Comparison of ENCODE assay signal across 21 mouse cellular contexts in the genomic region with DNA sequence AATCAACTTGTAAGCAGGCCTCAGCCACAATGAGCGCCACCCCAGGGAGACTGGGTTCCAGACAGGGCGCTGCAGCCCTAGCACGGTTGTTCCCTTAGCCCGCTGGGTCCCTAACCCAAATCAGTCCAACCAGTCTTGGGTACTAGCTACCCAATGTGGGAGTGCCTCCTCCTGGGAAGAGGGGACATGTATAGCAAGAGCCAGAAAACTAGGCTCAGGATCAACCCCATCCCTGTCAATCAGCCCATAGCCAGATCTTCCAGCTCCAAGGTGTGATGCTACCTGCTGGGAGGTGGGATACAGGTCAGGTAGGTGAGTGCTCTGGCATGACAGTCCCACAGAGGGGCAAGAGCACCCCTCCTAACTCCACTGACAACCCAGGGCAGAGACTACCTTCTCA. TPM values are rescaled to one million over a fixed set of nuclear protein-coding genes. Genes with fewer than 3 reads are reported as not detected.
A peak's percentile ranks its signal among the peaks of the same experiment; 100 is the strongest.
DNase-seq lines count a peak whose midpoint lies in the region; ATAC-seq lines count a peak whose summit lies in the region.
"Had no signal": no experiment of that assay in that cellular context is flagged by ENCODE, and none has a peak within 500 bp of the region (broad histone marks: within the 10 kb centered on the region; RNA-seq: fewer than 3 reads in every experiment).

No protein-coding gene starts in this region.

- no peaks in the 10 kb centered on the region for H3K9me3 ChIP-seq in hindbrain, embryonic 14.5 days (ENCODE audit: control insufficient read depth, low read length)
- no peaks in the 10 kb centered on the region for H3K9me3 ChIP-seq in hindbrain, embryonic 12.5 days (replicated peaks)
- H3K9me3 ChIP-seq in midbrain, embryonic 13.5 days, result no peaks in the 10 kb centered on the region
- H3K9me3 ChIP-seq in midbrain, embryonic 15.5 days, result no peaks in the 10 kb centered on the region
- no peaks in the 10 kb centered on the region for H3K9me3 ChIP-seq in embryonic facial prominence, embryonic 13.5 days
- H3K9me3 ChIP-seq: forebrain, embryonic 15.5 days; heart, embryonic 10.5 days; hindbrain, embryonic 15.5 days; liver, embryonic 15.5 days; lung, embryonic 15.5 days had no signal

- no peak for ATAC-seq in hindbrain, embryonic 14.5 days (ENCODE audit: low FRiP score)
- ATAC-seq in hindbrain, embryonic 12.5 days (ENCODE audit: low FRiP score), result no peak
- no peak for ATAC-seq in midbrain, embryonic 13.5 days
- no peak for ATAC-seq in midbrain, embryonic 15.5 days (replicated peaks)
- no peak for ATAC-seq in embryonic facial prominence, embryonic 13.5 days (ENCODE audit: insufficient number of reproducible peaks, insufficient read depth, low FRiP score, low TSS enrichment, low read depth)
- ATAC-seq: forebrain, embryonic 15.5 days had no signal

- H3K36me3 ChIP-seq in hindbrain, embryonic 14.5 days (replicated peaks; ENCODE audit: control insufficient read depth, insufficient read depth), result peaks cover 73% of the 10 kb centered on the region
- peaks cover 68% of the 10 kb centered on the region for H3K36me3 ChIP-seq in hindbrain, embryonic 12.5 days
- H3K36me3 ChIP-seq in midbrain, embryonic 13.5 days, result peaks cover 72% of the 10 kb centered on the region
- H3K36me3 ChIP-seq in midbrain, embryonic 15.5 days (replicated peaks), result peaks cover 31% of the 10 kb centered on the region
- peaks cover 74% of the 10 kb centered on the region for H3K36me3 ChIP-seq in embryonic facial prominence, embryonic 13.5 days

- no peaks in the 10 kb centered on the region for H3K27me3 ChIP-seq in hindbrain, embryonic 14.5 days (ENCODE audit: control insufficient read depth, insufficient read depth, low read length)
- no peaks in the 10 kb centered on the region for H3K27me3 ChIP-seq in hindbrain, embryonic 12.5 days
- no peaks in the 10 kb centered on the region for H3K27me3 ChIP-seq in midbrain, embryonic 13.5 days
- no peaks in the 10 kb centered on the region for H3K27me3 ChIP-seq in midbrain, embryonic 15.5 days (replicated peaks)
- H3K27me3 ChIP-seq in embryonic facial prominence, embryonic 13.5 days, result no peaks in the 10 kb centered on the region
- H3K27me3 ChIP-seq: forebrain, embryonic 15.5 days; hindbrain, embryonic 15.5 days; liver, embryonic 15.5 days; lung, embryonic 15.5 days had no signal

- 0 out of 2 replicates have a peak overlapping the region, but pooled peaks have one; percentile 8 for H3K9ac ChIP-seq in hindbrain, embryonic 14.5 days
- H3K9ac ChIP-seq in hindbrain, embryonic 12.5 days, result no peak overlapping the region
- peak overlapping the region; percentile 16; the same call in 1 of the 2 replicates for H3K9ac ChIP-seq in midbrain, embryonic 13.5 days (replicated peaks)
- H3K9ac ChIP-seq in midbrain, embryonic 15.5 days, result no peak overlapping the region
- peak overlapping the region; percentile 44; the same call in 1 of the 2 replicates for H3K9ac ChIP-seq in embryonic facial prominence, embryonic 13.5 days
- H3K9ac ChIP-seq: forebrain, embryonic 15.5 days; hindbrain, embryonic 15.5 days; liver, embryonic 15.5 days; lung, embryonic 15.5 days had no signal

- peaks cover 23% of the 10 kb centered on the region for H3K4me1 ChIP-seq in hindbrain, embryonic 14.5 days (replicated peaks; ENCODE audit: control insufficient read depth, insufficient read depth, low read length)
- H3K4me1 ChIP-seq in hindbrain, embryonic 12.5 days, result peaks cover 36% of the 10 kb centered on the region
- H3K4me1 ChIP-seq in midbrain, embryonic 13.5 days (replicated peaks), result peaks cover 50% of the 10 kb centered on the region
- H3K4me1 ChIP-seq in midbrain, embryonic 15.5 days, result peaks cover 33% of the 10 kb centered on the region
- H3K4me1 ChIP-seq in embryonic facial prominence, embryonic 13.5 days, result peaks cover 42% of the 10 kb centered on the region

- DNase-seq in cerebellum, adult 8-10 months, result peak; percentile 25
- no peak for DNase-seq in cerebellum, postnatal 36 days
- no peak for DNase-seq in hindbrain, embryonic 14.5 days (ENCODE audit: low spot score)
- no peak for DNase-seq in adipocyte (ENCODE audit: low spot score)
- DNase-seq: adrenal gland, postnatal 36 days; cerebellum, postnatal 14 days; kidney, adult 9 months; layer of hippocampus, postnatal 36 days; right cerebral cortex, postnatal 14 days had no signal

- H3K27ac ChIP-seq in hindbrain, embryonic 14.5 days, result no peak overlapping the region
- H3K27ac ChIP-seq in hindbrain, embryonic 12.5 days, result no peak overlapping the region
- H3K27ac ChIP-seq in midbrain, embryonic 13.5 days, result no peak overlapping the region
- no peak overlapping the region for H3K27ac ChIP-seq in midbrain, embryonic 15.5 days
- H3K27ac ChIP-seq in embryonic facial prominence, embryonic 13.5 days, result no peak overlapping the region
- H3K27ac ChIP-seq: forebrain, embryonic 15.5 days; heart, embryonic 10.5 days; hindbrain, embryonic 15.5 days; liver, embryonic 15.5 days; lung, embryonic 15.5 days; macrophage; stomach, postnatal 0 days had no signal

- H3K4me3 ChIP-seq in hindbrain, embryonic 14.5 days (replicated peaks; ENCODE audit: low read length), result no peak overlapping the region
- no peak overlapping the region for H3K4me3 ChIP-seq in hindbrain, embryonic 12.5 days
- H3K4me3 ChIP-seq in midbrain, embryonic 13.5 days (replicated peaks), result no peak overlapping the region
- no peak overlapping the region for H3K4me3 ChIP-seq in midbrain, embryonic 15.5 days
- no peak overlapping the region for H3K4me3 ChIP-seq in embryonic facial prominence, embryonic 13.5 days
- H3K4me3 ChIP-seq: forebrain, embryonic 15.5 days; heart, embryonic 10.5 days; hindbrain, embryonic 15.5 days; liver, embryonic 15.5 days; lung, embryonic 15.5 days had no signal

- no peak overlapping the region for H3K4me2 ChIP-seq in hindbrain, embryonic 14.5 days (replicated peaks)
- H3K4me2 ChIP-seq in hindbrain, embryonic 12.5 days (replicated peaks), result no peak overlapping the region
- no peak overlapping the region for H3K4me2 ChIP-seq in midbrain, embryonic 13.5 days (replicated peaks)
- H3K4me2 ChIP-seq in midbrain, embryonic 15.5 days, result no peak overlapping the region
- H3K4me2 ChIP-seq in embryonic facial prominence, embryonic 13.5 days, result no peak overlapping the region
- H3K4me2 ChIP-seq: forebrain, embryonic 15.5 days; hindbrain, embryonic 15.5 days; liver, embryonic 15.5 days; lung, embryonic 15.5 days; midbrain, embryonic 11.5 days had no signal

- 79% methylated on average over 4 of the region's 4 CpGs for WGBS in hindbrain, embryonic 14.5 days
- 84% methylated on average over 4 of the region's 4 CpGs for WGBS in hindbrain, embryonic 12.5 days
- WGBS in midbrain, embryonic 13.5 days, result 86% methylated on average over 4 of the region's 4 CpGs
- whole genome bisulfite sequencing in midbrain, embryonic 15.5 days, result 82% methylated on average over 4 of the region's 4 CpGs
- WGBS in embryonic facial prominence, embryonic 13.5 days, result 77% methylated on average over 4 of the region's 4 CpGs

RNA-seq across cellular contexts. Expression of gene Tmub2, which starts 5.4 kb away (rescaled TPM):
- 74.3 and 77.8 TPM in 2 replicates for polyA plus RNA-seq in hindbrain, embryonic 14.5 days (2014; fragmentation: Nextera tagmentation; extraction: Ambion mirVana)
- polyA plus RNA-seq in hindbrain, embryonic 12.5 days (2016; fragmentation: Nextera tagmentation; extraction: Ambion mirVana), result 67.9 and 68.4 TPM in 2 replicates
- 79.0 and 83.4 TPM in 2 replicates for polyA plus RNA-seq in midbrain, embryonic 13.5 days (2015; fragmentation: Nextera tagmentation; extraction: Ambion mirVana)
- polyA plus RNA-seq in midbrain, embryonic 15.5 days (2015; fragmentation: Nextera tagmentation; extraction: Ambion mirVana), result 82.3 and 84.4 TPM in 2 replicates
- polyA plus RNA-seq in embryonic facial prominence, embryonic 13.5 days (2015; fragmentation: Nextera tagmentation; extraction: Ambion mirVana), result 51.8 and 54.8 TPM in 2 replicates

RNA-seq across cellular contexts. Expression of gene Atxn7l3, which starts 6.3 kb away (rescaled TPM):
- 37.3 and 37.5 TPM in 2 replicates for polyA plus RNA-seq in hindbrain, embryonic 14.5 days (2014; fragmentation: Nextera tagmentation; extraction: Ambion mirVana)
- polyA plus RNA-seq in hindbrain, embryonic 12.5 days (2016; fragmentation: Nextera tagmentation; extraction: Ambion mirVana), result 28.5 and 29.7 TPM in 2 replicates
- polyA plus RNA-seq in midbrain, embryonic 13.5 days (2015; fragmentation: Nextera tagmentation; extraction: Ambion mirVana), result 28.4 and 30.1 TPM in 2 replicates
- polyA plus RNA-seq in midbrain, embryonic 15.5 days (2015; fragmentation: Nextera tagmentation; extraction: Ambion mirVana), result 31.6 and 31.8 TPM in 2 replicates
- polyA plus RNA-seq in embryonic facial prominence, embryonic 13.5 days (2015; fragmentation: Nextera tagmentation; extraction: Ambion mirVana), result 21.6 and 23.8 TPM in 2 replicates

RNA-seq across cellular contexts. Expression of gene Asb16, which starts 21.6 kb away (rescaled TPM):
- 0.07 and 0.18 TPM in 2 replicates for polyA plus RNA-seq in hindbrain, embryonic 14.5 days (2014; fragmentation: Nextera tagmentation; extraction: Ambion mirVana)
- polyA plus RNA-seq in hindbrain, embryonic 12.5 days (2016; fragmentation: Nextera tagmentation; extraction: Ambion mirVana), result not detected in 2 replicates
- not detected in 2 replicates for polyA plus RNA-seq in midbrain, embryonic 13.5 days (2015; fragmentation: Nextera tagmentation; extraction: Ambion mirVana)
- polyA plus RNA-seq in midbrain, embryonic 15.5 days (2015; fragmentation: Nextera tagmentation; extraction: Ambion mirVana), result 0.05 TPM in 1 of 2 replicates, not detected in the other
- 0.11 and 0.18 TPM in 2 replicates for polyA plus RNA-seq in embryonic facial prominence, embryonic 13.5 days (2015; fragmentation: Nextera tagmentation; extraction: Ambion mirVana)
- polyA plus RNA-seq: forebrain, embryonic 15.5 days; macrophage had no signal

RNA-seq across cellular contexts. Expression of gene Ubtf, which starts 29.4 kb away (rescaled TPM):
- polyA plus RNA-seq in hindbrain, embryonic 14.5 days (2014; fragmentation: Nextera tagmentation; extraction: Ambion mirVana), result 70.0 and 76.0 TPM in 2 replicates
- 101 and 111 TPM in 2 replicates for polyA plus RNA-seq in hindbrain, embryonic 12.5 days (2016; fragmentation: Nextera tagmentation; extraction: Ambion mirVana)
- 85.2 and 90.3 TPM in 2 replicates for polyA plus RNA-seq in midbrain, embryonic 13.5 days (2015; fragmentation: Nextera tagmentation; extraction: Ambion mirVana)
- 82.8 and 83.9 TPM in 2 replicates for polyA plus RNA-seq in midbrain, embryonic 15.5 days (2015; fragmentation: Nextera tagmentation; extraction: Ambion mirVana)
- 88.5 and 93.6 TPM in 2 replicates for polyA plus RNA-seq in embryonic facial prominence, embryonic 13.5 days (2015; fragmentation: Nextera tagmentation; extraction: Ambion mirVana)

RNA-seq across cellular contexts. Expression of gene BC030867, which starts 41.5 kb away (rescaled TPM):
- 1.8 and 2.9 TPM in 2 replicates for polyA plus RNA-seq in hindbrain, embryonic 14.5 days (2014; fragmentation: Nextera tagmentation; extraction: Ambion mirVana)
- 9.4 and 12.5 TPM in 2 replicates for polyA plus RNA-seq in hindbrain, embryonic 12.5 days (2016; fragmentation: Nextera tagmentation; extraction: Ambion mirVana)
- polyA plus RNA-seq in midbrain, embryonic 13.5 days (2015; fragmentation: Nextera tagmentation; extraction: Ambion mirVana), result 4.6 and 5.6 TPM in 2 replicates
- polyA plus RNA-seq in midbrain, embryonic 15.5 days (2015; fragmentation: Nextera tagmentation; extraction: Ambion mirVana), result 2.2 and 2.5 TPM in 2 replicates
- 18.3 and 19.7 TPM in 2 replicates for polyA plus RNA-seq in embryonic facial prominence, embryonic 13.5 days (2015; fragmentation: Nextera tagmentation; extraction: Ambion mirVana)

Comparison
In these comparisons a context has a peak if more than half of its experiments do, and no peak if none do; other contexts are left out.
1. H3K9ac ChIP-seq: peak in hindbrain, embryonic 14.5 days (single experiment), midbrain, embryonic 13.5 days (single experiment) and embryonic facial prominence, embryonic 13.5 days (single experiment); none in hindbrain, embryonic 12.5 days (single experiment) and midbrain, embryonic 15.5 days (single experiment).